Mouse (Mus musculus): ENCODE data around the gene Pitx1. TPM values are rescaled to one million over a fixed set of nuclear protein-coding genes. Genes with fewer than 3 reads are reported as not detected.

Gene Pitx1
- polyA plus RNA-seq, 1 experiment from 2014 or later, result 0.09 TPM

GRCm38 (mm10) chr13:55809707-55810106, 26.3 kb downstream of the Pitx1 start:
- Histone ChIP-seq H3K9ac (ENCODE audit: low read length) (no peak overlapping the region), H3K27me3 (ENCODE audit: control insufficient read depth, insufficient read depth, low read length) (peaks cover 4% of the 10 kb centered on the region; the same call in 1 of the 2 replicates), H3K4me1 (ENCODE audit: control insufficient read depth, insufficient read depth, low read length) (no peaks in the 10 kb centered on the region), H3K4me3 (ENCODE audit: low read length) (no peak overlapping the region), H3K36me3 (ENCODE audit: control insufficient read depth, insufficient read depth) (no peaks in the 10 kb centered on the region), H3K9me3 (replicated peaks; ENCODE audit: control insufficient read depth, low read length) (no peaks in the 10 kb centered on the region), H3K4me2 (ENCODE audit: low read depth, low read length) (no peak overlapping the region), H3K27ac (ENCODE audit: low read length) (no peak overlapping the region)
- no peak for ATAC-seq (replicated peaks; ENCODE audit: extremely low read depth, insufficient read depth, low FRiP score)
- 93% methylated on average over 10 of the region's 10 CpGs for WGBS

GRCm38 (mm10) chr13:55809041-55809623, 26.9 kb downstream of the Pitx1 start:
- H3K27ac ChIP-seq (ENCODE audit: low read length), result no peak overlapping the region
- 0 out of 2 replicates have a peak, but pooled peaks cover 4% of the 10 kb centered on the region for H3K27me3 ChIP-seq (ENCODE audit: control insufficient read depth, insufficient read depth, low read length)
- no peaks in the 10 kb centered on the region for H3K36me3 ChIP-seq (ENCODE audit: control insufficient read depth, insufficient read depth)
- no peak overlapping the region for H3K4me2 ChIP-seq (ENCODE audit: low read depth, low read length)
- WGBS, result 67% methylated on average over 7 of the region's 7 CpGs
- H3K9ac ChIP-seq (ENCODE audit: low read length), result no peak overlapping the region
- H3K9me3 ChIP-seq (replicated peaks; ENCODE audit: control insufficient read depth, low read length), result no peaks in the 10 kb centered on the region
- ATAC-seq (replicated peaks; ENCODE audit: extremely low read depth, insufficient read depth, low FRiP score), result no peak
- H3K4me1 ChIP-seq (ENCODE audit: control insufficient read depth, insufficient read depth, low read length), result no peaks in the 10 kb centered on the region
- no peak overlapping the region for H3K4me3 ChIP-seq (ENCODE audit: low read length)

GRCm38 (mm10) chr13:55803973-55804372, 32.0 kb downstream of the Pitx1 start:
- no peak for ATAC-seq (replicated peaks; ENCODE audit: extremely low read depth, insufficient read depth, low FRiP score)
- no peak overlapping the region for H3K4me2 ChIP-seq (ENCODE audit: low read depth, low read length)
- no peaks in the 10 kb centered on the region for H3K36me3 ChIP-seq (ENCODE audit: control insufficient read depth, insufficient read depth)
- no peak overlapping the region for H3K4me3 ChIP-seq (ENCODE audit: low read length)
- no peak overlapping the region for H3K27ac ChIP-seq (ENCODE audit: low read length)
- 70% methylated on average over 1 of the region's 1 CpGs for WGBS
- H3K9me3 ChIP-seq (replicated peaks; ENCODE audit: control insufficient read depth, low read length), result peaks cover 10% of the 10 kb centered on the region
- H3K27me3 ChIP-seq (ENCODE audit: control insufficient read depth, insufficient read depth, low read length), result no peaks in the 10 kb centered on the region
- no peaks in the 10 kb centered on the region for H3K4me1 ChIP-seq (ENCODE audit: control insufficient read depth, insufficient read depth, low read length)
- H3K9ac ChIP-seq (ENCODE audit: low read length), result no peak overlapping the region

- ATAC-seq (replicated peaks; ENCODE audit: extremely low read depth, insufficient read depth, low FRiP score), result no peak
- Histone ChIP-seq H3K36me3 (ENCODE audit: control insufficient read depth, insufficient read depth) (no peaks in the 10 kb centered on the region), H3K9ac (ENCODE audit: low read length) (no peak overlapping the region), H3K27me3 (ENCODE audit: control insufficient read depth, insufficient read depth, low read length) (no peaks in the 10 kb centered on the region; the same call in 1 of the 2 replicates), H3K4me2 (ENCODE audit: low read depth, low read length) (no peak overlapping the region), H3K4me1 (ENCODE audit: control insufficient read depth, insufficient read depth, low read length) (no peaks in the 10 kb centered on the region), H3K27ac (ENCODE audit: low read length) (no peak overlapping the region), H3K4me3 (ENCODE audit: low read length) (no peak overlapping the region), H3K9me3 (replicated peaks; ENCODE audit: control insufficient read depth, low read length) (peaks cover 10% of the 10 kb centered on the region)
- 71% methylated on average over 2 of the region's 2 CpGs for WGBS
Measured at GRCm38 (mm10) chr13:55801246-55801645, 34.7 kb downstream of the Pitx1 start.

- Histone ChIP-seq H3K36me3 (ENCODE audit: control insufficient read depth, insufficient read depth) (no peaks in the 10 kb centered on the region), H3K4me3 (ENCODE audit: low read length) (no peak overlapping the region), H3K27me3 (ENCODE audit: control insufficient read depth, insufficient read depth, low read length) (no peaks in the 10 kb centered on the region), H3K27ac (ENCODE audit: low read length) (no peak overlapping the region), H3K4me2 (ENCODE audit: low read depth, low read length) (no peak overlapping the region), H3K4me1 (ENCODE audit: control insufficient read depth, insufficient read depth, low read length) (no peaks in the 10 kb centered on the region), H3K9ac (ENCODE audit: low read length) (no peak overlapping the region), H3K9me3 (replicated peaks; ENCODE audit: control insufficient read depth, low read length) (no peaks in the 10 kb centered on the region)
- 48% methylated on average over 11 of the region's 11 CpGs for WGBS
- no peak for ATAC-seq (replicated peaks; ENCODE audit: extremely low read depth, insufficient read depth, low FRiP score)
Measured at GRCm38 (mm10) chr13:55786120-55786519, 49.9 kb downstream of the Pitx1 start.

GRCm38 (mm10) chr13:55784268-55784667, 51.7 kb downstream of the Pitx1 start, which contains the start of gene Catsper3:
Gene Catsper3, plus strand, starts transcription at chr13:55784568.
- Histone ChIP-seq H3K9me3 (replicated peaks; ENCODE audit: control insufficient read depth, low read length) (no peaks in the 10 kb centered on the region), H3K4me3 (ENCODE audit: low read length) (no peak within 1 kb of the TSS), H3K36me3 (ENCODE audit: control insufficient read depth, insufficient read depth) (no peaks in the 10 kb centered on the region), H3K4me2 (ENCODE audit: low read depth, low read length) (no peak within 1 kb of the TSS), H3K4me1 (ENCODE audit: control insufficient read depth, insufficient read depth, low read length) (no peaks in the 10 kb centered on the region), H3K9ac (ENCODE audit: low read length) (no peak within 1 kb of the TSS), H3K27me3 (ENCODE audit: control insufficient read depth, insufficient read depth, low read length) (no peaks in the 10 kb centered on the region), H3K27ac (ENCODE audit: low read length) (no peak within 1 kb of the TSS)
- WGBS, result 76% methylated on average over 3 of the region's 3 CpGs
- no peak for ATAC-seq (replicated peaks; ENCODE audit: extremely low read depth, insufficient read depth, low FRiP score)

GRCm38 (mm10) chr13:55775056-55775455, 60.9 kb downstream of the Pitx1 start:
- Histone ChIP-seq H3K4me3 (ENCODE audit: low read length) (no peak overlapping the region), H3K9ac (ENCODE audit: low read length) (no peak overlapping the region), H3K36me3 (ENCODE audit: control insufficient read depth, insufficient read depth) (0 out of 2 replicates have a peak, but pooled peaks cover 2% of the 10 kb centered on the region), H3K4me1 (ENCODE audit: control insufficient read depth, insufficient read depth, low read length) (no peaks in the 10 kb centered on the region), H3K27ac (ENCODE audit: low read length) (no peak overlapping the region), H3K9me3 (replicated peaks; ENCODE audit: control insufficient read depth, low read length) (no peaks in the 10 kb centered on the region), H3K27me3 (ENCODE audit: control insufficient read depth, insufficient read depth, low read length) (no peaks in the 10 kb centered on the region), H3K4me2 (ENCODE audit: low read depth, low read length) (no peak overlapping the region)
- WGBS, result 36% methylated on average over 11 of the region's 11 CpGs
- no peak for ATAC-seq (replicated peaks; ENCODE audit: extremely low read depth, insufficient read depth, low FRiP score)

Other genes with a start within 250 kb of the Pitx1 start
- 18.1 and 18.9 TPM in 2 replicates for gene B4galt7, start 236.3 kb downstream of the Pitx1 start, polyA plus RNA-seq (2015; fragmentation: Nextera tagmentation; extraction: Ambion mirVana)
- gene Caml, start 213.2 kb downstream of the Pitx1 start, polyA plus RNA-seq (2015; fragmentation: Nextera tagmentation; extraction: Ambion mirVana), result 35.6 and 39.9 TPM in 2 replicates
- gene Ddx46, start 201.2 kb downstream of the Pitx1 start, polyA plus RNA-seq (2015; fragmentation: Nextera tagmentation; extraction: Ambion mirVana), result 20.5 and 21.4 TPM in 2 replicates
- 49.3 and 51.4 TPM in 2 replicates for gene B230219D22Rik, start 143.1 kb downstream of the Pitx1 start, polyA plus RNA-seq (2015; fragmentation: Nextera tagmentation; extraction: Ambion mirVana)
- gene Txndc15, start 121.5 kb downstream of the Pitx1 start, polyA plus RNA-seq (2015; fragmentation: Nextera tagmentation; extraction: Ambion mirVana), result 65.6 and 73.4 TPM in 2 replicates
- gene Pcbd2, start 108.8 kb downstream of the Pitx1 start, polyA plus RNA-seq (2015; fragmentation: Nextera tagmentation; extraction: Ambion mirVana), result 49.9 and 66.0 TPM in 2 replicates
- gene Catsper3, start 51.6 kb downstream of the Pitx1 start, polyA plus RNA-seq (2015; fragmentation: Nextera tagmentation; extraction: Ambion mirVana), result 0.11 TPM in 1 of 2 replicates, not detected in the other

Data from heart, embryonic 16.5 days (tissue).